Mouse (Mus musculus) CD8-positive naive resting alpha-beta T cell, adult 2 months (primary cell): ENCODE measurements at regions not wholly inside any gene's neighbourhood (a gene's known extent, or its start where the extent isn't known, plus 50 kb on each side); places are given as distances from the start of the nearest gene placed in this dataset.

Experiments used
- DNase-seq, 2 experiments: peaks; one replicate each; pipeline ENCODE4 v3.0.0; 2022; ENCODE audit warnings: low read depth in 2 of 2, low spot score in 2 of 2

DNA sequence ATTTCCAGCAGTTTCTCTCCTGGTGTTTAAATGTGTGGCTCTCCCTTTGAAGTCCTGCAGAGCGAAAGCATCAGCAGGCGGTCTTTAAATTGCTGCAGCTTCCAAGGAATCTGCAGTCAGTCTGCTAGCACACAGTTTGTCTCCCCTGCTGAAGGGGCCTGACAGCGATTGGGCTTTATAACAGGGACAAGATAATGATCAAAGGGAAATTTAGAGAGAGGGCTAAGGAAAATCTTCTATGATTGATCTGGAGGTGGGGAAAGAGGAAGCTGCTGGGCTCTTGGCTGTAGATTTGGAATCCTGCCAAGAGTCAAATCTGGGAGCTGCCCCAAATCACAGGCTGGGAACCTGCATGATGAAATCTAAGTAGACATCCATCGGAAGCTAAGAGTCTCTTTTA is 1348.8 kb downstream of the Gsdmc2 start:
- DNase-seq: no peak

DNA sequence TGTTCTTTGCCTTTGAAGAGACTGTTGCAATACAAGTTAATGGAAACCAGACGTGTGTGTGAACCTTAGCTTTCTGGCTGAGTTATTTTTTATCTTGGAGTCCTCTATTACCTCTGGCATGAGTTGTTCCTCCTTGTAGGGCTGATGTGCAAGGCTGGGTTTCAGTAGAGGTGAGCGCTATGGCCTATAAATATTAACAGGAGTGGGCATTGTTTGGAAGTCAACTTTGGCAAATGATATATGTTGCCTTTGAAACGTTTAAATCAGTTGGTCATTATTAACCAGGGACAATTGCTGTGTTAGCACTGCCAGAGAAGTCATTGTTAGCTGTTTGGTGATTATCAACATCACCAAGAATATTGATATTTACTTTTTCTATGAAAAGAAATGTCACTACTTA is 1352.6 kb downstream of the Gsdmc2 start:
- DNase-seq: no peak

DNA sequence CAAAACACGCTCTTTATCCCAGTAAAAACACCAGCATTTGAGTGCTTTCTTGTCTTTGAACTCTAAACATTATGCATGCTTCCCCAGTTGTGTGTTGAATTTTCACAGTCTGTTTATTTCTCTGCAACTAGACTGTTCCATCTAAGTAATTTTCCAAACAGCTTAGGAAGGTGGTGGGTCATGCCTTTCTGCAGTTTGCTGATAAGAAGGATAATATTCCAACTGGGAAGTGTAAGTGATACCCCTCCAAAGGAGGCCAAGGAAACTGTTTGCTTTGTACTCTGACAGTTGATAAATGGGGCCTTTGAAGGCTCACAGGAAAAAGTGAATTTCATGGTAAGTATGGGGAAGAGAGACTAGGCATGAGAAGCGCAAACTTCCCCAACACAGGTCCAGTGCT is 1354.4 kb downstream of the Gsdmc2 start:
- no peak for DNase-seq

DNA sequence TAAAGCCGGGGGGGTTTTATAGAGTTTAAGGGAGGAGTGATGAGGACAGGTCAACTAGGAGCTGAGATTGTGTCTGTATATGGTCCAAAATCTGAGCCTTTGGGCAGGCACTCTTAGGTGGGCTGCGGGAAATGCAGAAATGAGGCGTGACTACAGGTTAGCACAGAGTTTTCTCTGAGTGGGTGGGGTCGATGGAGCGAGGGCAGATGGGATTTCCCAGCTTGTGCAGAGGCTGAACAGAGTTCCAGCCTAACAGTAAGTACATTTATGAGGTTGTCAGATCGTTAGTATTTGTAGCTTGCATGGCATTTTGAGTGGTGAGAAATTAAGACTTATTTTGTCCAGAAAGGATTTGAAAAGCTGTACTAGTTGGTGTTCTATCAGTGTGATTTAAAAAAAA is 1358.4 kb downstream of the Gsdmc2 start:
- DNase-seq: no peak

DNA sequence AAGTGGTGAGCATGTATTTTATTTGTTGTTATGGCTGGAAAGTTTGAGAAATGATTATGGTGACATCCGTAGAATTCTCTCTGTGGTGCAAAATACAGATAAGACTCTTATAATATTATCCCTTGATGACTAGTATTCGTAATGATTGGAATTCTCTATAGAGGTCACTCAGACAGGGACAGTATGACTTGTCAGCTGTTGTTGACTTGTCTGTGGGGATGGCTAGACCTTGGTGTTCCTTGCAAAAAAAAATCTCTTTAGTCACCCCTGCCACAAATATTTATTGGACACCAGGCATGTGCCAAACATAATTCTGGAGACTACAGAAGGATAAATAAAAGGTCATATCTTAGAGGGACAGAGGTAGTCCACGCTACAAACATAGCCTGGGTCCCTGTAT is 1360.6 kb downstream of the Gsdmc2 start:
- no peak for DNase-seq

DNA sequence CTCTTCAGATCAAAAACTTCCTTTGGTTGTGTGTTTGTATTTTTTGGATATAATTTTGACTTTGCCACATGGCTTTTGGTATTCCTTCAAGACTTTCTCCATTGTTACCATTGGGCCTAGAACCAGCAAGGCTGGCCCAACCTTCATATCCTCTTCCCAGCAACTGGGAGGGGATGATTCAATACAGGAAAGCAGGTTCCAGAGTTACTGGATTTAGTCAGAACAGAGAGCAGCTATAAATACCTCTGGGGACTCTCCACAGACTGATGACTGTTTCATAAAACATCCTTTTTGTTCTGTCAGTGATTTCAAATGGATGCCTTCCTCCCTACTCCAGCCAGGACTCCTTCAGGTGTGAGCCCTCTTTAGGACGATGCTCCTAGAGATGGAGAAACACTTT is 1361.4 kb downstream of the Gsdmc2 start:
- no peak for DNase-seq

DNA sequence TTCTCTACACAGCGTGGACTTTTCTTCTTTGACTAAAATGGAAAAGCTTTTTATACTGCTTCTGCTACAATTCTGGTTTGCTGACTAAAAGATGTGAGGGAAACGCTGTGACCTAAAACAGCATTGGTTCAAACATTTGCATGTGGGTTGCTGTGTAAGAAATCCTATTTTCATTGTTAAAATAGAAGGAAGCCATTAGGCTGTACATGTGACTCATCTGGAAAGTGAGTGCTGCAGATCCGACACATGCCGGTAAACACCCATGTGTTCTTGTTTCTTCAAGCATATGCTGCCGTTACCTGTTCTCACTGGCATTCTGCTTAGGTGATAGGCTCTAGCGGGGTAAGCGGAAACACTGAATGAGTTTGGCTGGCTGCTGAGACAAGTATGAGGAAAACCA is 1362.6 kb downstream of the Gsdmc2 start:
- no peak for DNase-seq

DNA sequence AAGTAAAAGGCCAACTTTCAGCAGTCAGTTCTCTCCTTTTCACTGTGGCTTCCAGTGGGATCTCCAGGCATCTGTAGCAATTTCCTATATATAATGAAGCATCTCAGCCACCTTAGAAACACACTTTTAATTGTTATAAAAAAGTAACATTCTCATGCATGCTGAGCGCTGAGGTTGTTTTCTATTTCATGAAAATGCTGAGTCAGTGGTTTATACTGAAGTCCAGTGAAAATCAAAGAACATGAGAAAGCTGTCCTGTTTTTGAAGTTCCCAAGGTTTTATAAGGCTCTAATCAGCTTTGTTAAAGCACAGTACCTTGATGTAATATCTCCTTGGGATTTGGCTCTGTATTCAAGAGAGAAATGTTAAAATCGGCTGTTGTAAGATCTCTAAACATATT is 1367.2 kb downstream of the Gsdmc2 start:
- DNase-seq: no peak

DNA sequence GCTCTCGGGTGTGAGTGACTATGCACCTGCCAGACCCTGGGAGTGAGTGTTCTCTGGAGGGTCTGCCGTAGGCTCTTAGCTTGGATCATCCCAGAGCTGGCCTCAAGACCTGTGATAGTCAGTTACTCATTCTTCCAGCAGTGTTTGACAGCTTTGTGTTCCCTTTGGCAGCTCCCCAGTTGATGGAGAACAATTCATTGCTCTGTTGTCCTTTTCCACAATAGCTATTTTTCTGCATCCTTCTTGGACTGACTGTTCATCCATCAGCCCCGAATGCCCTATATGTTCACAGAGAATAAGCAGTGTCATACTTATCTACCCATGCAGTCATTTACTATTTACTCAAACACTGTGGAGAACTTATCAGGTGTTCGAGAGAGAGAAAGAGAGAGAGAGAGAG is 1368.5 kb downstream of the Gsdmc2 start:
- DNase-seq: no peak

DNA sequence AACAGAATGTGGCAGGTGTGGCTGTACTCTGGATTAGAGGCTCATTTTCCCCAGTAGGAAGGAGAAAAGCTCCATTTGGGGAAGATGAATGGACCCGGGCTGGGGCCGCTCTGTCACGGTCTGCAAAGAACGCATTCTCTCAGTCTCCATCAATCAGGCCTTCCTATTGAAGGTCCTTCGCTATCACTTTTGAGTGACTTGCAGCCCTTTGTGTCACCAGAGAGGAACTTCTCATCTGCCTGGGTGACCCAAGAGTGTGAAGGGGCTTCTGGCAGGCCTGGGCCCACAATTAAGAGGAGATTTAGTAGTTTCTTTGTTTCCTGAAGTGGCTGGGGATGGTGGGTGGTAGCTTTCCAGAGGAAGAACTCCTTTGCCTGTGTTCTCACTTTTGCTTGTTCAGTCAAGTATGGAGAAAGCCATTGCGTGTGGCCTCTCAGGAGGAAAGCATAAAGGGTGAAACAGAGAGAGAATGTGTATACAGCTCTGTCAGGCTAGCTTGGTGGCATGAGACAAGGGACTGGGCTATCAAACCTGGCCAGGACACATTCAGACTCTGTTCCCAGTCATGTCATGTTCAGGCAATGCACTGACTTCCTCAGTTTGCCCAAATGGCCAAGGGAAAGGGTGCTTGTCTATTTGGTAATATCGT is 1374.2 kb downstream of the Gsdmc2 start:
- no peak for DNase-seq

DNA sequence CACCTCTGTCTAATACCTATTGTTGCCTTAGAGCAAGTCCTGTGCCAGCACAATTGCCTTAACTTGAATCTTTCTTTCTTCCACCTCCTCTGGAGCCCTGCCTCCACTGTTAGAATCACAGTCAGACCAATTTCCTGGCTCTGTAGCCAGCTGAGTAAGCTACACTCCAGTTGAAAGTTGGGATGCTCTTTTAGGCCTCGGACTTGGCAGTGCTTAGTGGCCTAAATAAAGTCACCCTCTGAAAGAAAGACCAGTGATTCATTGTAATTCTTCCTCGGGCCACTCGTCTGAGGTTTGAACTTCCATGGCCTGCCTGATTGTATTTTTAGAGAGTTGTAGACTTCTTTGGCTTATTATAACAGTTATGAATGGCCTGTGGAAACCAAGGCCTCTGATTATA is 1376.9 kb downstream of the Gsdmc2 start:
- DNase-seq: no peak

DNA sequence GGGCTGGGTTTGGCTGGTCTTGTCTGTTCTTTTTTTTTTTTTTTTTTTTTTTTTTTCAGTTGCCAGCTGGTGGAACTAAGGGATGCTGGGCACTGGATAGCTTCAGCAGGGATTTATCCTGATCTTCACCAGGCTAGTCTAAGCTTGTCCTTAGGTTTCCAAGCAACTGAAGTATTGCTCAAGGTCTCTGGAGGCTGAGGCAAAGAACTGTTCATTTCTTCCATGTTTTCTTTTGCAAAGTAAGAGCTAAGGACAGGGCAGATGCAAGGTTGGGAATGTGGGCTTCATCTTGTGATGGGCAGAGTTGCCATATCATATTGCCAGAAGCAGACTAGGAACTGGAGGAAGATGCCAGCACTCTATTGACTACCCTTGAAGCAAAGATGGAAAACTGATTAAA is 1378.1 kb downstream of the Gsdmc2 start:
- no peak for DNase-seq

DNA sequence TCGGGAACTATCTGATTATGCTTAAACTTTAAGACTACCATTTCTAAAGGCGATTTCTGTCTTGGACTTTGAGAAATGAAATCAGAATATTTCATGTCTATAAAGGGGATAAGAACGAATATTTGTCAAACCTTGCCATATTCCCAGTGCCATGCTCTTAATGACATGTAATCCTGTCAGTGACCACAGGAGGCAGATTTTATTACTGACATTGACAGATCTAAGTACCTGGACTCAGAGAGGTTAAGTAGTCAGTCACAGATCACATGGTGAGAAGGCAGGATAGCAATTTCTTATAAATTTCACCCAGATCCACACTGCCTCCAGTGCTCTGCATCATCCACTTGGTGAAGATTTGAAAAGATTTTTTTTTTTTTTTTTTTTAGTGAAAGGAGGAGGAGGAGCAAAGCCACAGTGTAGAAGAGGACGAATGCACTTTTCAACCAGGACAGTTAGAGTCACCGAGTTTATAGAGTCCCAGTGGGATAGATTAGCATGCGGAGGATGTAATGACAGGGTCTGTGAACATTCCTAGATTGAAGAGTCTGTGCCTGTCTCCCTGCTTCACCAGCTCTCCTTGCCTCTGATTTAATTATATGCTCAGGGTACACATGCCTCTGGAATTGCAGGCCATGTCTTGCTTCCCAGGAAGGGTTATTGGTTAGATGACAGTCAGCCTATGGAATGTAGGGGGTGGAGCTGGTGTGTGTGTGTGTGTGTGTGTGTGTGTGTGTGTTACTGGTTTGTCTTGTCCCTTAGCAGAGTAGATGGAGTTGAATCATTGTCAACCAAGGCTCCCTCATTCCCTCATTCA is 1379.7 kb downstream of the Gsdmc2 start:
- no peak for DNase-seq

DNA sequence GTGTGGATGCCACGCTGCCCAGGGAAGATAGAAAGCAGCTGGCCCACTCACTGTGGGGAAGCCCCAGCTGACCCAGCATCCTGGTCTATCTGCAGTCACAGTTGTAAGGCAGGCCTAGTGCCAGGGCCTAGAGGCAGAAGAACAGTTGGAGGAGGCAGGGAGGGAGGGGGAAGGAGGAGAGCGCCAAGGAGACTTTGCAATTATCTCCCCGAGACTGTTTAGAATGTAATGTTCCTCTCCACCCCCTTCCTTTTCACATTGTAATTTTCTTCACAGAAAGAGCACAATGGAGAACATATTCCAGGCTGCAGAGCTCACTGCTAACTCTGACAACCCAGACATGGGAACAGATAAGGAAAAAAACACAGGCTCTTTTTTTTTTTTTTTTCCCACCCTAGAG is 1382.3 kb downstream of the Gsdmc2 start:
- no peak for DNase-seq

DNA sequence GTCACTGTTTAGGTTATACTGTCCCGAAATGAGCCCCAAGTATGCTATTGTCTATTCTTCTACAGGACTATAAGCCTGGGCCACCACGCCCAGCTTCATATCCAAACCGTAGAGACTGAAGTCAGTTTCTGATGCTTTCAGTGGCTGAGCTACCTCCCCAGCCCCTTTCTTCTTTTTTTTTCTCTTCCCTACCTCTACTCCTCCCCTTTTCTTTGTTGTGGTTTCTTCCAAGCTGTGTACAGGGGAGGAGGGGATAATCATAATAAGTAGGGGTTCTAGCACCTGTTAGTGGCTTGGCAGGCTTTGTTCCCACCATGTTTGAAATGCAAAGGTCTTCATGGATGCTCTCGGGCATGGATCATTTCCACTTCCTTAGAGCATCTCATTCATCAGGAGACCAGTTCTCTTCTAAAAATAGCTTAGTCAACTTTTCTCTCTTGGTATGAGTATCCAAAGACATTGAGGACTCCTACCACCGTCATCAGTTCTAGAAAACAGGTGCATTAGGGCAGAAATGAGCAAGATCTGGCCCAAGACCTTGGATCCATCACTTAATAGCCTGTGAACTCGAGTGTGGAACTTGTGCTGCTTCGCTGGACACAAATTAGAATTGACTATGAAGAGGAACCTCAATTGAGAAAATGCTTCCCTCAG is 1383.5 kb downstream of the Gsdmc2 start:
- no peak for DNase-seq

DNA sequence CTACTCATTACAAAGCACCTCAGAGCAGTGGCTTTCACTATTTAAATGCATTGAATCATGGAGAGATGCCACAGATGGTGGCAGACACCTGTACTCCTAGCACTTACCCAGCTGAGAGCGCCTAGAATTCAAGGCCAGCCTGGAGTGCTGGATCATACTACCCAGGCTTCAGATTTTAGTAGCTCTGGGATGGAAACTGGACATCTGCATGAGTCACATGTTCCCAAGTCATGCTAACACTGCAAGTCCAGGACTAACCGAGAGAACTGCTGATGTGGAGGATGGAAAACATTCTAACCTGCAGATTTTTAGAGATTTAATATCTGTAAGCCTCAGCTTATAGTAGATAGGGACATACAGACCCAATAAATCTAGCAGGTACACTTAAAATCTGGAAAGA is 1384.3 kb downstream of the Gsdmc2 start:
- no peak for DNase-seq

DNA sequence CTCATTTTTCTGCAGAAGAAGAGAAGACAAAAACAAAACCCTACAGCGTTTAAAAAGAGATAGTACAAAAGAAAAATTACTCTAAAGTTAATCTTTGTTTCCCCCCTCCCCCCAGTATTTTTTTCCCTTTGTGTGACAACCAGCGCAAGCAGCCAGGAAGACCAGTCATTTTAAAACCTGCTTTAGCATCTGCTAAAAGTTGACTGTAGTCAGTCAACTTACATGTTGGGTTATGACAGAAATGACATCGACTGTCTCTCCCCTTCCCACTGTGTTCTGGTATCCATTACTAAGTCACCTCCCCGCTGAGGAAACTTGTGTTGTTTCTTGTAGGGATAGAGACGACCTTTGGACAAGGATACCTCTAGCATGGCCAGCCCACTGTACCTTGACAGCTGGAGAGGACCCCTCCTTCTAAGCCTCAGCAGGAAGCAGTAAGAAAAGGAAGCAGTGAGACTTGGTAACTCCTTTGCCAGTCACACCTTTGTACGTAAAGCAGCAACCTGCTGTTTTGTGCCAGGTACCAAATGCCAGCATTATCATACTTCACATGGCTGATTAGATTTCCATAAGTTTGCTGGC is 1384.9 kb downstream of the Gsdmc2 start:
- no peak for DNase-seq

DNA sequence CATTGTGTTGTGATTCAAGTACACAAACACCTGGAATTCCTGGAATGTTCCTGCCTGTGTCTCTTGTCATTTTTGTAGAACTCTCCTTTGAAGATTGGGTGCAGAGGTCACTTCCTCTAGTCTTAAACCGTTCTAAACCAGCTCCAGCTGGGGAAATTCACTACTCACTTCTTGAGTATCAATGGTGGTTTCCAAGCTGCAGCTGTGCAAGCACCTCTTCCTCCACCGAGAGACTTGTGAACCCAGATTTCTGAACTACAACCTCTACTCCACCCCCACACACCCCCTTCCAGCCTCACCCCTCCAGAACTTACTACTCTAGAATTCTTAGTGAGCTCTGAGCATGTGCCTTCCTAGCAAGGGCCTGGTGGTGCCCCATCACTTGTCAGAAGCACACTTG is 1387.0 kb downstream of the Gsdmc2 start:
- DNase-seq: no peak

DNA sequence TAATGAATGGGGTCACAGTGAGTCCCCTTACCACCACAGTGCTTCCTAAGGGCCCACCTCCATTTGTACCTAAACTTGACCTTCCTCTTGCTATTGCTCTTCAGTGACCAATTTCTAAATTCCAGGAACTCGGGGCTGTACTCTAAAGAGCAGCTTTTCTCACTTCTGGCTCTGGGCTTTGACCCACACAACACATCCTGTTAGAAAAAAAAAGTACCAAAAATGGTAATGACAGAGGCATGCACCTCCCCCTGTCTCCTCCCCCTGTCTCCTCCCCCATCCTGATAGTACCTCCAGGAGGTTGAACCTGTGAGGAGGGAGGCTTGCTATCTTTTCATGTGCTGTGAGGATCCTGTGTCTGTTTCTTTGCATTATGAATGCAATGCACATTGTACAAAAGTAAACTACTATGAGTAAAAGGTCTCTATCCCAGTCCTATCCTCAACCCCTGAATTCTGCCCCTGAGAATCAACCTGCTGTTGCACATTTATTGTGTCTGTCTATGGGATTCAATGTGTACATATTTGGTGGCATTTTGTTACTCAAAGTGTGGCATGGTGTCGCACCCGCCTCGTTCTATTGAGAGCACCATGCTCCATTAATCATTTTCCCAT is 1387.8 kb downstream of the Gsdmc2 start:
- DNase-seq: peak; percentile 15 to 18

DNA sequence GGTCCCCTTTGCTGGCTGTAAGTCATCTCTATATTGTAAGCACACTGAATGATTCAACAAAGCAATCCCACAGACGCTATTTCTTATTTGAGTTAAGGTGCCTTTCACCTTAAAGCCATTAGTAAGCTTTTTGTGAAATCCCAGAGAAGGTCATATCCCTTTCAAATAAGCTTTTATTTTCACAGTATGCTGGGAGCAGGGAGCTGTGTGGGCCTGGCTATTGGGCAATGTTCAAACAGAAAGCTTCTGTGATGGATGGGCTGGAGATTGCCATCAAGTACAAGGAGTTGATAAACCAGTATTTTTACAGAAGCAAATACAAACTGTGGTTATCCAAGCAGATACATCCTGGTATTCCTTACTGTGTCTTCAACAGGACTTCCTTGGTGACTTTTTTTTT is 1389.0 kb downstream of the Gsdmc2 start:
- DNase-seq: no peak

DNA sequence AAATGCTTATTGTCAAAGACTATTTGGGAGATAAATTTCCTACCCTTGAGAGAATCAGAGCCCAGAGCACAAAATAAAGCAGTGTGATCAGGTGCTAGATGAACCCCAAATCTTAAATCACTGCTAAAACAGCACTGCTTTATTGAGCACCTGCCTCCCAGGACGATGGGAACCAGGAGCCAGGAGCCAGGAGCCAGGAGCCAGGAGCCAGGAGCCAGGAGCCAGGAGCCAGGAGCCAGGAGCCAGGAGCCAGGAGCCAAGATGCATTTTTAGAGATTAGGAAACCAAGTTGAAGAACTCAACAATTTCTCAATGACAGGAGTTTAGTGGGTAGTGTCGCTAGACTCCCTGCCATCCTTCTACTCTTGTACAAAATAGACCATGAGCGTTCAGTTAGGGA is 1396.9 kb downstream of the Gsdmc2 start:
- no peak for DNase-seq

DNA sequence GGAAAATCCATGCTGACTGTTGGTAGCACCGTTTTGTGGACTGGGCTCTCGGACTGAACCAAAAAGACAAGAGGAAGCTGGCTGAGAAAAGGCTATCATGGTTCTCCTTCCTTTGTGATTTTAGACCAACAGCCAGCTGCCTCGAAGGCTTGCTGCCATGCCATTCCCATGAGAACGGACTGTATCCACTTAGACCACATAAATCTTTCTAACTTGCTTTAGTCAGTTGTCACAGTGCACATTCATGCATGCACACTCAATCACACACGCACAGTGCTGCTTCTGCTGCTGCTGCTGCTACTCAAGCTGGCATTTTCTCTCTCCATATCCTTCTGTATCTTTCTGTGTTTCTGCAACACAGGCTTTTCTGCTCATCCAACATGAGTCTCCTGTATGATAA is 1405.8 kb downstream of the Gsdmc2 start:
- no peak for DNase-seq
